Mouse (Mus musculus) lung, postnatal 0 days (tissue): Measurements from ENCODE around the gene Rab1a. TPM values are rescaled to one million over a fixed set of nuclear protein-coding genes. Genes with fewer than 3 reads are reported as not detected.

ENCODE experiments used
- ATAC-seq: fragments of 200-750 bp; cut with Nextera tagmentation; 2 replicates; pipeline ENCODE4 v1.8.0; 2017; ENCODE audit warnings: moderate library complexity
- DNase-seq: peaks from one replicate; pipeline ENCODE4 v3.0.0-alpha.2; 2016; ENCODE audit warnings: low spot score
- H3K27ac ChIP-seq: fragments of 300-500 bp; sonication (generic); 2 replicates; pipeline ENCODE4 v1.5.1; 2014; ENCODE audit warnings: antibody characterized with exemption, mild to moderate bottlenecking, low read length, mixed read lengths
- H3K27me3 ChIP-seq: fragments of 300-500 bp; sonication (generic); replicated peaks from 2 replicates; pipeline ENCODE4 v1.6.1; 2014; ENCODE audit warnings: low read length, mixed read lengths; ENCODE audit not compliant: insufficient read depth
- H3K36me3 ChIP-seq: fragments of 300-500 bp; sonication (generic); 2 replicates; pipeline ENCODE4 v1.6.1; 2014; ENCODE audit warnings: low read length, mixed read lengths; ENCODE audit not compliant: insufficient read depth
- H3K4me1 ChIP-seq: fragments of 300-500 bp; sonication (generic); 2 replicates; pipeline ENCODE4 v1.6.1; 2014; ENCODE audit warnings: antibody characterized with exemption, low read depth, low read length, mixed read lengths; ENCODE audit not compliant: insufficient read depth
- H3K4me2 ChIP-seq: fragments of 300-500 bp; sonication (generic); replicated peaks from 2 replicates; pipeline ENCODE4 v1.6.1; 2014; ENCODE audit warnings: low read depth, mild to moderate bottlenecking, low read length, moderate library complexity, mixed read lengths
- H3K4me3 ChIP-seq: fragments of 300-500 bp; sonication (generic); 2 replicates; pipeline ENCODE4 v1.5.1; 2014; ENCODE audit warnings: low read depth, low read length
- H3K9ac ChIP-seq: fragments of 300-500 bp; sonication (generic); replicated peaks from 2 replicates; pipeline ENCODE4 v1.6.1; 2014; ENCODE audit warnings: low read depth, mild to moderate bottlenecking
- H3K9me3 ChIP-seq: fragments of 300-500 bp; sonication (generic); 2 replicates; pipeline ENCODE4 v1.6.1; 2016; ENCODE audit warnings: low read length, mixed read lengths
- CTCF ChIP-seq: IDR thresholded peaks from 2 replicates; pipeline ENCODE4 v1.5.1; 2016; ENCODE audit warnings: antibody characterized with exemption, mild to moderate bottlenecking
- EP300 ChIP-seq: IDR thresholded peaks from 2 replicates; pipeline ENCODE4 v1.6.1; 2016; ENCODE audit warnings: antibody characterized with exemption, mild to moderate bottlenecking, control low read depth
- WGBS: fragments of 180-500 bp; shearing (Covaris S2); extraction: QIAGEN DNeasy Blood & Tissue Kit; methylation state at CpG from one replicate; pipeline ENCODE4 v1.1.7; 2014; 5-methylcytosine and 5-hydroxymethylcytosine counted together
- polyA plus RNA-seq: library from polyadenylated mRNA; unstranded; fragments of >200 nt; fragmentation: Nextera tagmentation; extraction: Ambion mirVana; gene quantifications from 2 replicates; pipeline ENCODE4 v1.2.1, GENCODE M21; 2015

Gene Rab1a
- polyA plus RNA-seq, 1 experiment from 2014 or later, result 244 TPM

- Histone ChIP-seq H3K4me2 (peak overlapping the region; percentile 94), H3K27me3 (no peaks in the 10 kb centered on the region), H3K4me1 (peaks cover 16% of the 10 kb centered on the region), H3K36me3 (no peaks in the 10 kb centered on the region), H3K9me3 (no peaks in the 10 kb centered on the region), H3K9ac (peak overlapping the region; percentile 80), H3K27ac (peak overlapping the region; percentile 89), H3K4me3 (peak overlapping the region; percentile 94)
- WGBS, result under 1% methylated on average over 36 of the region's 39 CpGs
- DNase-seq, result peak; percentile 52
- peak; percentile 67 for ATAC-seq
- TF ChIP-seq CTCF (no peak), EP300 (no peak)
These were observed 47.6 kb downstream of the Rab1a start for GRCm38 (mm10) chr11:20248840-20249239.

DNA sequence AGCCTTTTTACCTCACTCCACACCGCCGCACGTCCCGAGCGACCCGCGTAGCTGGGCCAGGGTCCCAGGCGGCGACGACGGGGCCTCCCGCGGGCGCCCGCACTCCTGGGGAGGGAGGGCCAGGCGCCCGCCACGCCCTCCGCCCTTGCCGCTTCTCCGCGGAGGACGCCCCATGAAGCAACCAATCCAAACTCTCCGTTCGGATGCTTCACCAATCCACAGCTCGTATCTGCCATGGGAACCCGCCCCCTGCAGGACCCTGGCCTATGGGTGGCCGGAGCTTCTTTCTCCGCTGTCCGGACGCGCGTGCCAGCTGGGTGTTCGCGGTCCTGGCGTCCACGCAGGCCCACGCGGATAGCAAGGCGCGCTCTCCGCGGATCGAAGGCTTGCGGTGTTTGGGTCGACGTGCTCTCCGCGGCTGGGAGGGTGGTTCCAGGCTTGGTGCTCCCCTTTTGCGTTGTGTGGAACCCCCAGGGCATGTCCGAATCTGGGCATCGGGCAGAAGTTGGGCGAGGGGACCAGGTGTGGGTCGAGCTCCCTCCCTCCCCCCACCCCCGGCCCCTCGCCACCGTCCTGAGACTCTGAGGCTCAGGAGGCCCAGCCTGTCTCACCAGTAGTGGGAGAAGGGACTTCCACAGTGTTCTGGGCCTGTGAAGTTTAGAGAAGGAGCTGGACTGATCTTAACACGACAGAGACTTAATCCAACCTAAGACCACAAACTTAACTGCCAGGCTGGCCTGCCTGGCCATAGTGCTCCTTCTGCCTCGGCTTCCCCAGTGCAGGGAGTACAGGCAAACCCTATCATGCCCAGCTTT lies 48.3 kb downstream of the Rab1a start, which contains the start of gene Cep68:
Gene Cep68, minus strand, starts transcription at position 134 of the 815 bp plus-strand sequence.
- 0 out of 2 replicates have a peak, but pooled peaks have one; percentile 36 for TF ChIP-seq CTCF
- TF ChIP-seq EP300, result no peak
- Histone ChIP-seq H3K27me3 (no peaks in the 10 kb centered on the region), H3K4me2 (peak within 1 kb of the TSS; percentile 94), H3K4me1 (peaks cover 16% of the 10 kb centered on the region), H3K9ac (peak within 1 kb of the TSS; percentile 80), H3K4me3 (peak within 1 kb of the TSS; percentile 94), H3K36me3 (no peaks in the 10 kb centered on the region), H3K27ac (peak within 1 kb of the TSS; percentile 89), H3K9me3 (no peaks in the 10 kb centered on the region)
- DNase-seq (peak; percentile 99), ATAC-seq (peak; percentile 99)
- WGBS, result 2% methylated on average over 48 of the region's 59 CpGs

DNA sequence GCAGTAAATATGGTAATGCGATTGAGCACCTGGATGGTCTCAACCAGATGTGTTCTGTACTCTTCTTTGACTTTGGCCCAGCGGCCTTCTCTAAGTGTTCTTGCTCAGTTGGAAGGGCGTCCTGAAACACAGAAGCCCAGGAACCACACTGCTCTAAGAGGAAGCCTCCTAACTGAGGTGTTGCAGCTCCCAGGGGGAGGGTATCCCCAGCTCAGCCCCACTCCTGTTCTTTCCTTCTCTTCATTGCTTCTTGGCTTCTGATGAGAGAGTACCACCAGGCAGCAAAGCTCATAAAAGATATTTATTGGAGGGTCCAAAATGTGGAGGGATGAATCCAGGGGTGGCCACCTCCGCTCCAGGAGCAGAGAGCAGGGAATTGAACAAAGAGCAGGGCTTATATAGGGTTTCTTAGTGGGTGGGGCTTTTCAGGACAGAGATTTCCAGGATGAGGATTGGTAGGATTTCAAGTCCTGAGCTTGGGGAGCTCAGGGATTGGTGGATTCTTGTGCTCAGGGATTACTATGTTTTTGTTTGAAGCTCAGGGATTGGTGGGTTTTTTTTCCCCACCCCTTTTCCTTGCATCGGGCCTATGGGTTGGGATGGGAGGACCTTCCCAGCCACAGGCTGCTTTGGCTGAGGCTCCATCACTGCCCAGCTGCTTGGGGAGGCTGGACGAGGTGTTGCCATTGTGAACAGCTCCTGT lies 49.4 kb downstream of the Rab1a start:
- WGBS, result 79% methylated on average over 6 of the region's 6 CpGs

DNA sequence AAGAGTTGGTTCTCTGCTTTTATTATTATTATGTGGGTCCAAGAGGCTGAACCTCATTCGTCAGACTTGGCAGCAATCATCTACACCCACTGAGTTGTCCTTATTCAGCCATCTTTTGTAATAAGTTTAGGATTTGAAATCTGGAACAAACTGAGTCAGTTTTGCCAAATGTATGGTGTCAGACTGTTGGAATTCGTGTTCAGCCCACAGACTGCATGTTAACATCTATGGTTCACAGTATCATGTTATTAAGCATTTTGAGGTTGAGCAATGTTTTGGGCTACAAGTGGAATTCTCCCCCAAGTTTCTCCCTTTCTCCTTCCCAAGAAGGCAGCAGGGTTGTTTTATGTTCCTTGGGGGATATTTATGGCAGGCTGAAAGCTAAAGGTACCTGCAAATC lies 51.9 kb downstream of the Rab1a start:
- Histone ChIP-seq H3K4me2 (no peak overlapping the region), H3K4me1 (peaks cover 5% of the 10 kb centered on the region), H3K27ac (no peak overlapping the region), H3K36me3 (no peaks in the 10 kb centered on the region), H3K27me3 (no peaks in the 10 kb centered on the region), H3K9ac (no peak overlapping the region), H3K9me3 (no peaks in the 10 kb centered on the region), H3K4me3 (no peak overlapping the region)
- peak; percentile 79 for DNase-seq
- no peak for ATAC-seq
- TF ChIP-seq EP300 (no peak), CTCF (no peak)
- WGBS, result 55% methylated on average over 2 of the region's 2 CpGs

More for the DNA sequence above, 49.4 kb downstream of the Rab1a start:
- no peaks in the 10 kb centered on the region for H3K27me3 ChIP-seq
- TF ChIP-seq CTCF, result no peak
- TF ChIP-seq EP300, result no peak
- H3K36me3 ChIP-seq, result no peaks in the 10 kb centered on the region
- H3K9me3 ChIP-seq, result no peaks in the 10 kb centered on the region
- H3K4me2 ChIP-seq, result no peak overlapping the region
- H3K4me1 ChIP-seq, result peaks cover 16% of the 10 kb centered on the region
- DNase-seq, result no peak
- ATAC-seq, result no peak
- H3K27ac ChIP-seq, result no peak overlapping the region
- H3K9ac ChIP-seq, result no peak overlapping the region
- no peak overlapping the region for H3K4me3 ChIP-seq

GRCm38 (mm10) chr11:20254791-20255190 lies 53.6 kb downstream of the Rab1a start:
- no peak for ATAC-seq

GRCm38 (mm10) chr11:20262628-20263380 lies 61.6 kb downstream of the Rab1a start:
- no peak overlapping the region for H3K4me2 ChIP-seq
- no peaks in the 10 kb centered on the region for H3K36me3 ChIP-seq
- H3K4me1 ChIP-seq, result no peaks in the 10 kb centered on the region
- TF ChIP-seq CTCF (peak; percentile 60), EP300 (no peak)
- H3K9ac ChIP-seq, result no peak overlapping the region
- H3K27ac ChIP-seq, result no peak overlapping the region
- H3K27me3 ChIP-seq, result no peaks in the 10 kb centered on the region
- ATAC-seq (peak; percentile 32; the same call in 1 of the 2 replicates), DNase-seq (peak; percentile 82)
- no peak overlapping the region for H3K4me3 ChIP-seq
- 59% methylated on average over 8 of the region's 8 CpGs for WGBS
- no peaks in the 10 kb centered on the region for H3K9me3 ChIP-seq

More at GRCm38 (mm10) chr11:20254791-20255190, 53.6 kb downstream of the Rab1a start:
- 71% methylated on average over 4 of the region's 4 CpGs for WGBS
- no peak for DNase-seq
- H3K9me3 ChIP-seq, result no peaks in the 10 kb centered on the region
- TF ChIP-seq CTCF (no peak), EP300 (no peak)
- H3K9ac ChIP-seq, result no peak overlapping the region
- H3K4me2 ChIP-seq, result no peak overlapping the region
- no peaks in the 10 kb centered on the region for H3K4me1 ChIP-seq
- no peaks in the 10 kb centered on the region for H3K27me3 ChIP-seq
- H3K27ac ChIP-seq, result no peak overlapping the region
- no peaks in the 10 kb centered on the region for H3K36me3 ChIP-seq
- no peak overlapping the region for H3K4me3 ChIP-seq
